Mouse (Mus musculus) mouse trophoblast stem cell (cell line): ENCODE measurements around the gene Phyhd1.

Experiments used
- in situ Hi-C, 2 experiments: fragments of 300-500 bp; cut with MseI, MboI; formaldehyde crosslinking; loops; 2 replicates in 1 of 2; 3 replicates in 1 of 2; pipeline ENCODE4 v1.15.1; 2025

The Phyhd1 gene

GRCm38 (mm10) chr2:30265767-30266253 lies at the start of gene Phyhd1:
Phyhd1 (plus strand) TSS chr2:30266203.
- in situ Hi-C loops: no loop called here

GRCm38 (mm10) chr2:30216293-30216692 lies 49.7 kb upstream of the Phyhd1 start:
- in situ Hi-C loops: no loop called here

- in situ Hi-C loops: no loop called here
Observed at GRCm38 (mm10) chr2:30235593-30235992, 30.4 kb upstream of the Phyhd1 start.

GRCm38 (mm10) chr2:30236426-30237198 lies 29.4 kb upstream of the Phyhd1 start:
- in situ Hi-C loops: no loop called here

- in situ Hi-C loops: no loop called here
Observed at GRCm38 (mm10) chr2:30237199-30237880, 28.7 kb upstream of the Phyhd1 start, which contains the start of gene Lrrc8a. Lrrc8a (plus strand) TSS chr2:30237715.

- in situ Hi-C loops: no loop called here
Observed at GRCm38 (mm10) chr2:30237881-30238280, 28.1 kb upstream of the Phyhd1 start.

GRCm38 (mm10) chr2:30238906-30239465 lies 27.0 kb upstream of the Phyhd1 start:
- in situ Hi-C loops: no loop called here

- in situ Hi-C loops: no loop called here
Observed at GRCm38 (mm10) chr2:30239777-30240176, 26.2 kb upstream of the Phyhd1 start.

- in situ Hi-C loops: no loop called here
Observed at GRCm38 (mm10) chr2:30240267-30240666, 25.7 kb upstream of the Phyhd1 start, which contains the start of gene Gm28035. Gm28035 (plus strand) TSS chr2:30240567.

GRCm38 (mm10) chr2:30242509-30242908 lies 23.5 kb upstream of the Phyhd1 start:
- in situ Hi-C loops: no loop called here

GRCm38 (mm10) chr2:30243391-30243790 lies 22.6 kb upstream of the Phyhd1 start:
- in situ Hi-C loops: no loop called here

GRCm38 (mm10) chr2:30244595-30245178 lies 21.3 kb upstream of the Phyhd1 start:
- in situ Hi-C loops: no loop called here

- in situ Hi-C loops: no loop called here
Observed at GRCm38 (mm10) chr2:30247036-30247435, 19.0 kb upstream of the Phyhd1 start.

- in situ Hi-C loops: no loop called here
Observed at GRCm38 (mm10) chr2:30247681-30248080, 18.3 kb upstream of the Phyhd1 start.

- in situ Hi-C loops: no loop called here
Observed at GRCm38 (mm10) chr2:30249182-30249581, 16.8 kb upstream of the Phyhd1 start.

- in situ Hi-C loops: no loop called here
Observed at GRCm38 (mm10) chr2:30250166-30251128, 15.6 kb upstream of the Phyhd1 start.

GRCm38 (mm10) chr2:30251417-30252104 lies 14.4 kb upstream of the Phyhd1 start:
- in situ Hi-C loops: no loop called here

- in situ Hi-C loops: no loop called here
Observed at GRCm38 (mm10) chr2:30252521-30252920, 13.5 kb upstream of the Phyhd1 start.

GRCm38 (mm10) chr2:30253809-30254208 lies 12.2 kb upstream of the Phyhd1 start:
- in situ Hi-C loops: no loop called here
